Comparison of ENCODE assay signal across 21 mouse cellular contexts in genomic region chr10:75634610-75635009, GRCm38 (mm10). TPM values are rescaled to one million over a fixed set of nuclear protein-coding genes. Genes with fewer than 3 reads are reported as not detected.
DNase-seq lines count a peak whose midpoint lies in the region; ATAC-seq lines count a peak whose summit lies in the region.
"Had no signal": no experiment of that assay in that cellular context is flagged by ENCODE, and none has a peak within 500 bp of the region (broad histone marks: within the 10 kb centered on the region; RNA-seq: fewer than 3 reads in every experiment).

No protein-coding gene starts in this region.

- peak; percentile 18 for DNase-seq in cerebellum, adult 11-12 months
- DNase-seq in cerebellum, postnatal 25 days: no peak
- peak; percentile 25 for DNase-seq in cerebellum, adult 9-11 months
- DNase-seq in cerebellum, adult 8-10 months: no peak
- DNase-seq in heart, adult 11 months: peak; percentile 87
- peak; percentile 43 for DNase-seq in testis, postnatal 10 days (ENCODE audit: low spot score)
- DNase-seq in testis, postnatal 14 days (ENCODE audit: low spot score): no peak
- DNase-seq: adrenal gland, adult 8-10 months; adrenal gland, postnatal 36 days; B cell, adult 2 months; forebrain, postnatal 0 days had no signal

- H3K27me3 ChIP-seq in heart, embryonic 12.5 days (replicated peaks): 0 out of 2 replicates have a peak, but pooled peaks cover 3% of the 10 kb centered on the region
- H3K27me3 ChIP-seq: CH12.LX; embryonic facial prominence, embryonic 12.5 days; forebrain, embryonic 13.5 days; forebrain, embryonic 15.5 days; Patski had no signal

- H3K4me1 ChIP-seq in heart, embryonic 12.5 days (replicated peaks): 0 out of 2 replicates have a peak, but pooled peaks cover 4% of the 10 kb centered on the region
- H3K4me1 ChIP-seq: forebrain, embryonic 13.5 days; forebrain, embryonic 15.5 days had no signal

- no peak overlapping the region for H3K4me2 ChIP-seq in heart, embryonic 12.5 days
- H3K4me2 ChIP-seq: embryonic facial prominence, embryonic 12.5 days; forebrain, embryonic 13.5 days; forebrain, embryonic 15.5 days had no signal

- no peak overlapping the region for H3K9ac ChIP-seq in heart, embryonic 12.5 days
- H3K9ac ChIP-seq: embryonic facial prominence, embryonic 12.5 days; forebrain, embryonic 13.5 days; forebrain, embryonic 15.5 days; forebrain, postnatal 0 days had no signal

- H3K9me3 ChIP-seq in heart, embryonic 12.5 days (replicated peaks): 0 out of 2 replicates have a peak, but pooled peaks cover 5% of the 10 kb centered on the region
- H3K9me3 ChIP-seq: embryonic facial prominence, embryonic 10.5 days; embryonic facial prominence, embryonic 12.5 days; forebrain, embryonic 13.5 days; forebrain, embryonic 15.5 days; G1E had no signal

- no peaks in the 10 kb centered on the region for H3K36me3 ChIP-seq in heart, embryonic 12.5 days
- H3K36me3 ChIP-seq: embryonic facial prominence, embryonic 10.5 days; embryonic facial prominence, embryonic 12.5 days; forebrain, embryonic 15.5 days; G1E had no signal

- no peak for ATAC-seq in heart, embryonic 12.5 days (ENCODE audit: insufficient number of reproducible peaks, low FRiP score)
- ATAC-seq: activated CD4-positive, CD25-positive, alpha-beta regulatory T cell, adult 4 months; CD4-positive, CD25-positive, alpha-beta regulatory T cell, adult 4 months; forebrain, postnatal 0 days; Patski had no signal

- H3K27ac ChIP-seq in heart, embryonic 12.5 days (ENCODE audit: poor library complexity, severe bottlenecking): no peak overlapping the region
- H3K27ac ChIP-seq: embryonic facial prominence, embryonic 10.5 days; embryonic facial prominence, embryonic 12.5 days; forebrain, embryonic 13.5 days; forebrain, embryonic 15.5 days had no signal

- WGBS in heart, embryonic 12.5 days: 86% methylated on average over 8 of the region's 8 CpGs

- H3K4me3 ChIP-seq in heart, embryonic 12.5 days: no peak overlapping the region
- H3K4me3 ChIP-seq: embryonic facial prominence, embryonic 10.5 days; embryonic facial prominence, embryonic 12.5 days; forebrain, embryonic 13.5 days; forebrain, embryonic 15.5 days had no signal

RNA-seq across cellular contexts. Expression of gene Susd2, which starts 9.2 kb away (rescaled TPM):
- polyA plus RNA-seq in heart, embryonic 12.5 days (2016; fragmentation: Nextera tagmentation; extraction: Ambion mirVana): 4.5 and 5.1 TPM in 2 replicates

RNA-seq across cellular contexts. Expression of gene Ggt5, which starts 45.5 kb away (rescaled TPM):
- 6.1 and 7.7 TPM in 2 replicates for polyA plus RNA-seq in heart, embryonic 12.5 days (2016; fragmentation: Nextera tagmentation; extraction: Ambion mirVana)
- polyA plus RNA-seq: G1E, Patski had no signal

Comparison
In these comparisons a context has a peak if more than half of its experiments do, and no peak if none do; other contexts are left out.
1. DNase-seq: peak in cerebellum, adult 11-12 months (single experiment), cerebellum, adult 9-11 months (single experiment), heart, adult 11 months (single experiment) and testis, postnatal 10 days (single experiment); none in cerebellum, postnatal 25 days (0 of 2), cerebellum, adult 8-10 months (single experiment) and testis, postnatal 14 days (single experiment).